Mouse (Mus musculus): ENCODE results near the gene Rasl11b. TPM values are rescaled to one million over a fixed set of nuclear protein-coding genes. Genes with fewer than 3 reads are reported as not detected.

Gene Rasl11b
- total and polyA plus RNA-seq, 2 experiments from 2014 or later: 7.7 to 37.3 TPM

DNA sequence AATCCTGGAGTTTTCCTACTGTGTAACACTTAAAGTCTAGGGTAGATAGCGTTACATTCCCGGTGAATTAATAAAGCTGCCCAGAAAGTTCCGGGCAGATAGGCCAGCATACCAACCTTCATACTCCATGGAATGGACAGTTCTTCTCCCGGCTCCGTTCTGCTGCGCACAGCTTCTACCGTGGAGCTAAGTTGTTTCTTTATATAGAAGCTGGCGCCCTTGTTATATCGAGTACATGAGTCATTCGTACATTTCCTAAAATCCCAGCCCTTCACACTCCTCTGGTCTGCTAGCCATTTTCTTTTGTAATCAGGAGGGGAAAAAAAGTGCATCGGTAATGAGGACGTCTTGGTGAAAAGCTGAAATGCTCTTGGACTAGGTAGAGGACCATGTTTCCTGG lies 7.0 kb upstream of the Rasl11b start:
- no peak overlapping the region for H3K9ac ChIP-seq
- no peak overlapping the region for H3K27ac ChIP-seq (ENCODE audit: low read depth, low read length)
- WGBS: 83% methylated on average over 12 of the region's 12 CpGs
- peaks cover 12% of the 10 kb centered on the region for H3K4me1 ChIP-seq (ENCODE audit: insufficient read depth)
- ATAC-seq (no peak), DNase-seq (no peak)
- no peak overlapping the region for H3K4me3 ChIP-seq (ENCODE audit: low read depth, low read length)
- no peaks in the 10 kb centered on the region for H3K36me3 ChIP-seq (ENCODE audit: insufficient read depth)
- H3K9me3 ChIP-seq (ENCODE audit: low read length): no peaks in the 10 kb centered on the region
- TF ChIP-seq CTCF (IDR thresholded peaks at IDR 0.05; ENCODE audit: low read depth): no peak
- no peaks in the 10 kb centered on the region for H3K27me3 ChIP-seq (ENCODE audit: insufficient read depth, low read length)
- H3K4me2 ChIP-seq (ENCODE audit: low read depth): no peak overlapping the region

DNA sequence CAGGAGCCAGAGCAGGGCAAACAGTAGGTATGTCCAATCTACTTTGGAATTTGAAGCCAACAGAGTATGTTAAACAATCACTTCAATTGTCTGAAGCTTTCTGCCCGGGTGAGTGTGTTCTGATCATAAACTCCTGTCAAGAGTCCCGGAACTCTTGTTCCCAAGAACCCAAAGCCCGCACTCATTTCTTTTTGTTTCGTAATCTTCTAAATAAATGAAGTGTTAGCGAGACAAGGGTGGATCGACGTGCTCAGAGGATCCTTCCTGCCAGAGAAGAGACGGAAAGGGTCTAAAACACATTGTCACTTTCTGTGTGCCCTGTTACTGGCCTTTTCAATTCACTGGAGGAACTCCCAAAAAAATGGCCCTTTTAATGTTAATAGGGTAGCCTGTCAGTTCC lies 6.2 kb upstream of the Rasl11b start:
- WGBS: 49% methylated on average over 8 of the region's 8 CpGs
- Histone ChIP-seq H3K4me2 (ENCODE audit: low read depth) (no peak overlapping the region), H3K4me1 (ENCODE audit: insufficient read depth) (peaks cover 12% of the 10 kb centered on the region)

DNA sequence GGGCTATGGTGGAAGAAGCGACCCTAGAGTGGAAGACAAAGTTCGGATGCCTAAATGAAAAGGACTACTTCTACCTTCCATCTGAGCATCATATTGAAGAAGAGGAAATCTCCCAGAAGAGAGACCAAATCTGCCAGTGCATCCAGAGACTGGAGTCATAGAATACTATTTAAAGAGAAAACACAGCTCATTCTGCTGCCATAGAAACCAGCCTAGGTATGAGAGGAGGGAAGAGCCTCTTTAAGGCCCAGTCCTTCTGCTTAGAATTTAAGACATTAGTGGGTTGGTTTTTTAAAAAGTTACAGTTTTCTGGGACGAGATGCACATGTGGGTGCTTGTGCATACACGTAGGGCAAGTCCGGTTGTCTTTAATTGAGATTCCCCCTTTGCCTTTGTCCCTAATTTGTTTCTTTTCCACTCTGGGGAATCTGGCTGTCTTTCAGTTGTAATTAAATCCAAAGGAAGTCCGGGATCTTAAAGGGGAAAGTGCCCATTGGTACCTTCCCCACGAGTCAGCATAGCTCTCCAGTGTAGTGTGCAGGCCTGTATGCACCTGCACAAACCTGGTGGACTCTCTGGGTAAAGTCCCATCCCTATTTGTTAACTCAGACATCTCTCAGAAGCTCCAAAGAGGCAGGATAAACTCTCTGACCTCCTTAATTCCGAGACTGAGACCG lies 5.5 kb upstream of the Rasl11b start:
- TF ChIP-seq CTCF (IDR thresholded peaks at IDR 0.05; ENCODE audit: low read depth): no peak
- Histone ChIP-seq H3K4me1 (ENCODE audit: insufficient read depth) (peaks cover 18% of the 10 kb centered on the region), H3K27me3 (ENCODE audit: insufficient read depth, low read length) (no peaks in the 10 kb centered on the region), H3K9ac (no peak overlapping the region), H3K4me3 (ENCODE audit: low read depth, low read length) (no peak overlapping the region), H3K36me3 (ENCODE audit: insufficient read depth) (no peaks in the 10 kb centered on the region), H3K27ac (ENCODE audit: low read depth, low read length) (peak overlapping the region; percentile 50; the same call in 1 of the 2 replicates), H3K9me3 (ENCODE audit: low read length) (no peaks in the 10 kb centered on the region), H3K4me2 (ENCODE audit: low read depth) (peak overlapping the region; percentile 26)
- WGBS: 32% methylated on average over 9 of the region's 9 CpGs
- ATAC-seq: peak; percentile 64; the same call in 1 of the 2 replicates
- DNase-seq: peak; percentile 51

More for the DNA sequence above, 6.2 kb upstream of the Rasl11b start:
- DNase-seq (no peak), ATAC-seq (no peak)
- TF ChIP-seq CTCF (IDR thresholded peaks at IDR 0.05; ENCODE audit: low read depth): no peak
- Histone ChIP-seq H3K9ac (no peak overlapping the region), H3K9me3 (ENCODE audit: low read length) (no peaks in the 10 kb centered on the region), H3K36me3 (ENCODE audit: insufficient read depth) (no peaks in the 10 kb centered on the region), H3K27ac (ENCODE audit: low read depth, low read length) (no peak overlapping the region), H3K4me3 (ENCODE audit: low read depth, low read length) (no peak overlapping the region), H3K27me3 (ENCODE audit: insufficient read depth, low read length) (no peaks in the 10 kb centered on the region)

DNA sequence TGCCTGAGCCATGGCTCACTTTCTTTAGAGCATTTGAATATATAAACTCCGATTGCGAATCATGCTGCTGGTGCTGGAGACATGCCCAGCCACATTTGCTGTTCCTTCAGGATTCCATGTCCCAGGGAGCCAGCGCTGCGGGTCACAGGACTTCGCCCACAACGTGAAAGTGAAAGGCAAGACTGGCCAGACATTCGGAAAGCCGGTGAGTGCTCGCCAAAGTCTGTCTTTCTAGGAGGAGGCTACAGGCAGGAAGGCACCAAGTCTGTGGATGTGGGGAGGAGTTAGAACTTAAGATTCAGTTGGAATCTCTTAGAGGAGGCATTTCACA lies 5.0 kb upstream of the Rasl11b start:
- Histone ChIP-seq H3K27ac (ENCODE audit: low read depth, low read length) (no peak overlapping the region), H3K4me1 (ENCODE audit: insufficient read depth) (peaks cover 20% of the 10 kb centered on the region), H3K9me3 (ENCODE audit: low read length) (no peaks in the 10 kb centered on the region), H3K9ac (no peak overlapping the region), H3K27me3 (ENCODE audit: insufficient read depth, low read length) (no peaks in the 10 kb centered on the region), H3K4me2 (ENCODE audit: low read depth) (peak overlapping the region; percentile 26), H3K4me3 (ENCODE audit: low read depth, low read length) (no peak overlapping the region), H3K36me3 (ENCODE audit: insufficient read depth) (no peaks in the 10 kb centered on the region)
- no peak for TF ChIP-seq CTCF (IDR thresholded peaks at IDR 0.05; ENCODE audit: low read depth)
- DNase-seq (peak; percentile 36), ATAC-seq (no peak)
- 20% methylated on average over 9 of the region's 9 CpGs for WGBS

DNA sequence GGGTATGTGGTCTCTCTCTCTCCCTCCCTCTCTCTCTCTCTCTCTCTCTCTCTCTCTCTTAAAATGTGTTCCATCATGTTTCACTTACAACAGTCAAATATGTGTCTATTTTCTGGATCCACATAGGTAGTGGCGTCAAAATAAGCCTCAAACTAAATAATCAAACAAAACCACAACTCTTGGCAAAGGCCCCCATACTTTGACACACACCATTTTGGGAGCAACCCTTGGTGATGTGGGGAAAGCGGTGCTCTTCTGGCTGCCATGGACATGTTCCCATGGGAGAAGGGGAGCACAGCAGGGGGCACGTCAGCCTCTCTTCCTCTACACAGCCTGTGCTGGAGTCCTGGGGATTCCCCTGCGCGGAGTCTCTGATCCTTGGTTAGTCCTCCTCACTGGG lies 4.2 kb upstream of the Rasl11b start:
- TF ChIP-seq CTCF (IDR thresholded peaks at IDR 0.05; ENCODE audit: low read depth): no peak
- H3K27ac ChIP-seq (ENCODE audit: low read depth, low read length): no peak overlapping the region
- no peak overlapping the region for H3K9ac ChIP-seq
- H3K27me3 ChIP-seq (ENCODE audit: insufficient read depth, low read length): no peaks in the 10 kb centered on the region
- no peak overlapping the region for H3K4me3 ChIP-seq (ENCODE audit: low read depth, low read length)
- H3K36me3 ChIP-seq (ENCODE audit: insufficient read depth): no peaks in the 10 kb centered on the region
- ATAC-seq (no peak), DNase-seq (no peak)
- H3K4me1 ChIP-seq (ENCODE audit: insufficient read depth): peaks cover 20% of the 10 kb centered on the region
- WGBS: 69% methylated on average over 5 of the region's 5 CpGs
- H3K4me2 ChIP-seq (ENCODE audit: low read depth): no peak overlapping the region
- H3K9me3 ChIP-seq (ENCODE audit: low read length): no peaks in the 10 kb centered on the region

DNA sequence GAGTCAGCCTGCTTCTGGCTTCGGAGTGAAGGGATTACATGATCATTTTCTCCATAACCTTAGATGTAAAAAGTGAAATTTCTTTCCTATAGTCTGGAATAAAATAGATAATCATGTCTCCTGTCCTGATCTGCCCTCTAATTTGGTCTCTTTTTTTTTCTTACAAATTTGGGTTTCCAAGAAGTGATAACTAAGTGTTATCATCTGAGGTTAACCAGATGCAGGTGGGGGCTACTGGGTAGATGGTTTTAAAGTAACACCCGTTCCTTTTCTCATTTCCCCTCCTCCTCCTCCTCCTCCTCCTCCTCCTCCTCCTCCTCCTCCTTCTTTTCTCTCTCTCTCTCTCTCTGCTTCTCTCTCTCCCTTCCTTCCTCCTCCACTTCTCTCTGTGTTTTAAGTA lies 2.1 kb upstream of the Rasl11b start:
- DNase-seq (no peak), ATAC-seq (no peak)
- H3K4me3 ChIP-seq (ENCODE audit: low read depth, low read length): no peak overlapping the region
- H3K27me3 ChIP-seq (ENCODE audit: insufficient read depth, low read length): no peaks in the 10 kb centered on the region
- 69% methylated on average over 2 of the region's 2 CpGs for WGBS
- no peak overlapping the region for H3K4me2 ChIP-seq (ENCODE audit: low read depth)
- TF ChIP-seq CTCF (IDR thresholded peaks at IDR 0.05; ENCODE audit: low read depth): no peak
- no peak overlapping the region for H3K9ac ChIP-seq
- H3K27ac ChIP-seq (ENCODE audit: low read depth, low read length): no peak overlapping the region
- no peaks in the 10 kb centered on the region for H3K9me3 ChIP-seq (ENCODE audit: low read length)
- H3K4me1 ChIP-seq (ENCODE audit: insufficient read depth): peaks cover 23% of the 10 kb centered on the region
- no peaks in the 10 kb centered on the region for H3K36me3 ChIP-seq (ENCODE audit: insufficient read depth)

DNA sequence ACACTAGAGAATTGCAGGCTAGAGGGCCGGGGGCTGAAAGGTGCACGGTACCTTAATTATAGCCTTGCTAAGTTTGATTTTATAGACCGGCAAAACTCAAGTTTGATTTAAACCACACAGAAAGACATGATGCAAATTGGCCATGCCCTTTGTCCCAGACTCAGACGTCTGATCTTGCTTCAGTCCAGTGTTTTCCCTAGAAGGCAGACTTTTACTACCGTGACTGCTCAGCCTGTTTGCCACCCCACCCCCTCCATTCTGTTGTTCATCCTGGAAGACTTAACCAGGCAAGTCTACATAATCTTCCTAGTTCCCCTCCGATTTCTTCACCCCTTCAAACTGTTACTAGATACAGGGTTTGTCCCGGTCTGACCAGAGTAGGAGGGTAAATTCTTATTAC lies 1.5 kb upstream of the Rasl11b start:
- no peak for DNase-seq
- ATAC-seq: no peak
- H3K4me2 ChIP-seq (ENCODE audit: low read depth): no peak overlapping the region
- no peaks in the 10 kb centered on the region for H3K27me3 ChIP-seq (ENCODE audit: insufficient read depth, low read length)
- WGBS: 44% methylated on average over 7 of the region's 7 CpGs
- no peaks in the 10 kb centered on the region for H3K36me3 ChIP-seq (ENCODE audit: insufficient read depth)
- peaks cover 23% of the 10 kb centered on the region for H3K4me1 ChIP-seq (ENCODE audit: insufficient read depth)
- H3K9me3 ChIP-seq (ENCODE audit: low read length): no peaks in the 10 kb centered on the region
- H3K27ac ChIP-seq (ENCODE audit: low read depth, low read length): no peak overlapping the region
- TF ChIP-seq CTCF (IDR thresholded peaks at IDR 0.05; ENCODE audit: low read depth): no peak
- H3K4me3 ChIP-seq (ENCODE audit: low read depth, low read length): no peak overlapping the region
- no peak overlapping the region for H3K9ac ChIP-seq

Data from forebrain, postnatal 0 days (tissue).